Mouse (Mus musculus) megakaryocyte, embryonic 14.5 days (primary cell): ENCODE measurements around the gene Pex12. TPM values are rescaled to one million over a fixed set of nuclear protein-coding genes. Genes with fewer than 3 reads are reported as not detected.
"Not testable (repeated sequence)": the region's sequence is repeated elsewhere in the genome, so short reads cannot be mapped to it uniquely, and the experiment has no call there.

ENCODE experiments used
- H3K27me3 ChIP-seq: replicated peaks from 2 replicates; pipeline ENCODE3; 2012; ENCODE audit warnings: inconsistent platforms
- H3K36me3 ChIP-seq: replicated peaks from 2 replicates; pipeline ENCODE3; 2012; ENCODE audit warnings: low read length, inconsistent platforms, mixed read lengths
- H3K4me1 ChIP-seq: 2 replicates; pipeline ENCODE4 v1.6.1; 2012; ENCODE audit warnings: inconsistent platforms
- H3K4me3 ChIP-seq: replicated peaks from 2 replicates; pipeline ENCODE3; 2012; ENCODE audit warnings: moderate library complexity, mild to moderate bottlenecking, inconsistent platforms
- H3K9me3 ChIP-seq: 2 replicates; pipeline ENCODE4 v1.6.1; 2012; ENCODE audit warnings: inconsistent platforms
- FLI1 ChIP-seq: IDR thresholded peaks from 2 replicates; pipeline ENCODE4 v1.6.1; 2012; ENCODE audit warnings: low read length, inconsistent platforms, mixed read lengths
- GATA1 ChIP-seq: IDR thresholded peaks from 3 replicates; pipeline ENCODE4 v1.6.1; 2012; ENCODE audit warnings: mixed read lengths, low read length, inconsistent platforms, borderline replicate concordance
- polyA plus RNA-seq: library from polyadenylated mRNA; stranded (reverse); fragments of >175 nt; gene quantifications from 2 replicates; pipeline ENCODE4 v1.2.3, GENCODE M21; 2012; ENCODE audit warnings: low replicate concordance; ENCODE audit not compliant: insufficient read depth

The Pex12 gene
- polyA plus RNA-seq, 1 experiment, result 2.2 TPM

- Histone ChIP-seq H3K36me3 (peaks cover 18% of the 10 kb centered on the region), H3K27me3 (peaks cover 12% of the 10 kb centered on the region), H3K9me3 (no peaks in the 10 kb centered on the region), H3K4me3 (peak overlapping the region; percentile 79), H3K4me1 (peaks cover 55% of the 10 kb centered on the region)
- TF ChIP-seq GATA1 (no peak), FLI1 (no peak)
Measured at GRCm38 (mm10) chr11:83271951-83272843, 30.2 kb downstream of the Pex12 start.

GRCm38 (mm10) chr11:83271151-83271950 is 31.0 kb downstream of the Pex12 start:
- Histone ChIP-seq H3K4me1 (peaks cover 58% of the 10 kb centered on the region), H3K36me3 (peaks cover 10% of the 10 kb centered on the region), H3K27me3 (peaks cover 9% of the 10 kb centered on the region), H3K9me3 (no peaks in the 10 kb centered on the region), H3K4me3 (peak overlapping the region; percentile 94)
- TF ChIP-seq FLI1, result no peak
- TF ChIP-seq GATA1, result no peak; the same call in 2 of the 3 replicates

- H3K36me3 ChIP-seq, result peaks cover 4% of the 10 kb centered on the region
- peaks cover 56% of the 10 kb centered on the region for H3K4me1 ChIP-seq
- H3K9me3 ChIP-seq, result no peaks in the 10 kb centered on the region
- H3K27me3 ChIP-seq, result peaks cover 3% of the 10 kb centered on the region
- TF ChIP-seq FLI1 (no peak), GATA1 (no peak)
- H3K4me3 ChIP-seq, result peak overlapping the region; percentile 94
Measured at GRCm38 (mm10) chr11:83270842-83271150, 31.6 kb downstream of the Pex12 start.

- Histone ChIP-seq H3K36me3 (peaks cover 31% of the 10 kb centered on the region), H3K4me1 (peaks cover 30% of the 10 kb centered on the region), H3K9me3 (no peaks in the 10 kb centered on the region), H3K27me3 (no peaks in the 10 kb centered on the region), H3K4me3 (no peak overlapping the region)
- no peak for TF ChIP-seq GATA1
- TF ChIP-seq FLI1, result no peak
Measured at GRCm38 (mm10) chr11:83263146-83263545, 39.2 kb downstream of the Pex12 start.

GRCm38 (mm10) chr11:83262673-83263072 is 39.7 kb downstream of the Pex12 start:
- H3K36me3 ChIP-seq, result peaks cover 31% of the 10 kb centered on the region
- no peak overlapping the region for H3K4me3 ChIP-seq
- no peaks in the 10 kb centered on the region for H3K9me3 ChIP-seq
- H3K4me1 ChIP-seq, result peaks cover 30% of the 10 kb centered on the region
- no peaks in the 10 kb centered on the region for H3K27me3 ChIP-seq
- TF ChIP-seq FLI1, result no peak
- no peak for TF ChIP-seq GATA1

- not testable (repeated sequence) for H3K4me3 ChIP-seq, H3K9me3 ChIP-seq, H3K4me1 ChIP-seq, H3K27me3 ChIP-seq
- H3K36me3 ChIP-seq, result peaks cover 45% of the 10 kb centered on the region
Measured at GRCm38 (mm10) chr11:83257211-83257610, 45.2 kb downstream of the Pex12 start.

Other genes starting within 250 kb of the Pex12 start
- gene Slfn2, start 237.5 kb downstream of the Pex12 start, polyA plus RNA-seq, result 9.0 TPM in 1 of 2 replicates, not detected in the other
- gene Slfn1, start 185.7 kb downstream of the Pex12 start, polyA plus RNA-seq, result 0.28 TPM in 1 of 2 replicates, not detected in the other
- gene Slfn4, start 127.4 kb downstream of the Pex12 start, polyA plus RNA-seq, result 0.03 TPM in 1 of 2 replicates, not detected in the other
- 0.07 TPM in 1 of 2 replicates, not detected in the other for gene Slfn3, start 111.3 kb downstream of the Pex12 start, polyA plus RNA-seq
- gene Slfn14, start 15.9 kb downstream of the Pex12 start, polyA plus RNA-seq, result 1.4 TPM in 1 of 2 replicates, not detected in the other
- gene Ap2b1, start 3.6 kb downstream of the Pex12 start, polyA plus RNA-seq, result 3.7 and 13.6 TPM in 2 replicates
- 0.17 and 1.7 TPM in 2 replicates for gene Rasl10b, start 106.6 kb upstream of the Pex12 start, polyA plus RNA-seq
- gene Gas2l2, start 126.9 kb upstream of the Pex12 start, polyA plus RNA-seq, result not detected in 2 replicates
- gene 1700020L24Rik, start 135.1 kb upstream of the Pex12 start, polyA plus RNA-seq, result 2.3 TPM in 1 of 2 replicates, not detected in the other
- gene Mmp28, start 160.5 kb upstream of the Pex12 start, polyA plus RNA-seq, result 1.3 TPM in 1 of 2 replicates, not detected in the other
- 8.7 and 97.3 TPM in 2 replicates for gene Taf15, start 170.5 kb upstream of the Pex12 start, polyA plus RNA-seq
- not detected in 2 replicates for gene Heatr9, start 219.6 kb upstream of the Pex12 start, polyA plus RNA-seq
- gene Ccl5, start 227.9 kb upstream of the Pex12 start, polyA plus RNA-seq, result 10.7 TPM in 1 of 2 replicates, not detected in the other